Mouse (Mus musculus) embryonic fibroblast, embryonic 13.5 days (primary cell): ENCODE results near the gene Nuak2.

Experiments used
- CTCF ChIP-seq: IDR thresholded peaks from 2 replicates; pipeline ENCODE4 v1.5.1; 2011; ENCODE audit warnings: mild to moderate bottlenecking, control low read depth, low read length, moderate library complexity, borderline replicate concordance; ENCODE audit not compliant: insufficient read depth
- POLR2A ChIP-seq: IDR thresholded peaks from 2 replicates; pipeline ENCODE4 v1.6.1; 2011; ENCODE audit warnings: low read depth, mild to moderate bottlenecking, control low read depth, low read length, moderate library complexity

DNA sequence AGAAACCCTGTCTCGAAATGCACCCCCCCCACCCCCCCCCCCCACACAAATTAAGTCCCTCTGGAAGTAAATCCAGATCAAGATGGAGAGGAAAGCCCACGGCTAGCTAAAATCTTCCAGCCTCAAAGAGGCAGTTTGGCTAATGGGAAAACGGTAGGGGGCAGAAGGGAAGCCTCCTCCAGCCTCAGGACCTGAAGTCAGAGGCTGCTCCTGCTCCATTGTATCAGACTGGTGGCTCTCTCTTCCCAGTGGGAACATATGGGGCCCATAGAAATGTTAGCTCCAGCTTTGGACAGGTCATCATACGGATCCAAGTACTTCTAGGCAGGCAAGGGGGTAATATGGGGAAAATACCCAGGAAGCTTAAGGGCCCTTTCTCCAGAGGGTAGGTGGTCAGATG is 49.7 kb downstream of the Nuak2 start:
- TF ChIP-seq POLR2A (no peak), CTCF (no peak)
